Mouse (Mus musculus) olfactory bulb, adult 2 months (tissue): ENCODE measurements around the gene Ccl11.

Experiments used
- CTCF ChIP-seq: fragments of 200-500 bp; IDR thresholded peaks from 2 replicates; pipeline ENCODE4 v1.5.1; 2012; ENCODE audit warnings: low read depth, mild to moderate bottlenecking, low read length, moderate library complexity; ENCODE audit not compliant: insufficient read depth
- POLR2A ChIP-seq: fragments of 200-500 bp; IDR thresholded peaks from 2 replicates; pipeline ENCODE4 v1.6.1; 2012; ENCODE audit warnings: mild to moderate bottlenecking, low read depth, low read length, moderate library complexity; ENCODE audit not compliant: insufficient read depth

GRCm38 (mm10) chr11:82053849-82054248, 3.8 kb upstream of the Ccl11 start:
- no peak for TF ChIP-seq CTCF
- TF ChIP-seq POLR2A = no peak
